Mouse (Mus musculus): ENCODE measurements around the gene Sgo2a.

GRCm38 (mm10) chr1:58072991-58073730 is 77.4 kb downstream of the Sgo2a start:
- TF ChIP-seq POLR2A (IDR thresholded peaks at IDR 0.05; ENCODE audit: insufficient read depth, low read length) (no peak), CTCF (IDR thresholded peaks at IDR 0.05; ENCODE audit: low read depth, low read length) (no peak)

All from ES-Bruce4 (cell line).